Mouse (Mus musculus) liver, embryonic 16.5 days (tissue): ENCODE data around the gene Vps29. TPM values are rescaled to one million over a fixed set of nuclear protein-coding genes. Genes with fewer than 3 reads are reported as not detected.

Experiments used
- ATAC-seq: fragments of 200-750 bp; cut with Nextera tagmentation; 2 replicates; pipeline ENCODE4 v1.8.0; 2017; ENCODE audit warnings: low read depth, mild to moderate bottlenecking, moderate number of reproducible peaks, moderate library complexity
- H3K27ac ChIP-seq: fragments of 300-500 bp; sonication (generic); 2 replicates; pipeline ENCODE4 v1.5.1; 2014; ENCODE audit warnings: mild to moderate bottlenecking, low read length
- H3K27me3 ChIP-seq: fragments of 300-500 bp; sonication (generic); 2 replicates; pipeline ENCODE4 v1.6.1; 2014; ENCODE audit warnings: low read depth, low read length, mixed read lengths; ENCODE audit not compliant: control insufficient read depth, insufficient read depth
- H3K36me3 ChIP-seq: fragments of 300-500 bp; sonication (generic); 2 replicates; pipeline ENCODE4 v1.6.1; 2014; ENCODE audit warnings: mild to moderate bottlenecking; ENCODE audit not compliant: control insufficient read depth, insufficient read depth
- H3K4me1 ChIP-seq: fragments of 300-500 bp; sonication (generic); 2 replicates; pipeline ENCODE4 v1.6.1; 2014; ENCODE audit warnings: low read depth, low read length, mixed read lengths; ENCODE audit not compliant: control insufficient read depth
- H3K4me2 ChIP-seq: fragments of 300-500 bp; sonication (generic); 2 replicates; pipeline ENCODE4 v1.6.1; 2014; ENCODE audit warnings: low read depth, low read length, mixed read lengths
- H3K4me3 ChIP-seq: fragments of 300-500 bp; sonication (generic); 2 replicates; pipeline ENCODE4 v1.5.1; 2014; ENCODE audit warnings: low read depth, mild to moderate bottlenecking, low read length
- H3K9ac ChIP-seq: fragments of 300-500 bp; sonication (generic); 2 replicates; pipeline ENCODE4 v1.6.1; 2014; ENCODE audit warnings: low read depth, low read length
- H3K9me3 ChIP-seq: fragments of 300-500 bp; sonication (generic); replicated peaks from 2 replicates; pipeline ENCODE4 v1.6.1; 2016; ENCODE audit warnings: low read length; ENCODE audit not compliant: control insufficient read depth
- WGBS: fragments of 180-500 bp; shearing (Covaris S2); extraction: QIAGEN DNeasy Blood & Tissue Kit; methylation state at CpG from one replicate; pipeline ENCODE4 v1.1.7; 2014; ENCODE audit not compliant: insufficient replicate concordance; 5-methylcytosine and 5-hydroxymethylcytosine counted together
- polyA plus RNA-seq: library from polyadenylated mRNA; unstranded; fragments of >200 nt; fragmentation: Nextera tagmentation; extraction: Ambion mirVana; gene quantifications from 2 replicates; pipeline ENCODE4 v1.2.1, GENCODE M21; 2015

Gene Vps29
- polyA plus RNA-seq, 1 experiment from 2014 or later, result 95.1 TPM

DNA sequence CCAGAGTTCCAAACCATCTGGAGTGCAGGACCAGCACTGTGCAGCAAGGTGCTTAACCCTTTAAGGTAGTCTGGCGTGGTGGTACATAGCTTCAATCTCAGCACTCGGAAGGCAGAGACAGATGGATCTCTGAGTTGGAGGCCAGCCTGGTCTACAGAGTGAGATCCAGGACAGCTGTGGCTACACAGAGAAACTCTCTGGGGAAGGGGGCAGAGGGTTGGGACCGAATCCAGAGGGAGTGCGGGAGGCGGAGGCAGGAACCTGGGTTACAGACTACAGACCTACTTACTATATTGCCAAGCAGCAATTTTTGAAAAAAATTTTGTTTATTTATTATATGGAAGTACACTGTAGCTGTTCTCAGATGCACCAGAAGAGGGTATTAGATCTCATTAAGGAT lies 60.2 kb downstream of the Vps29 start:
- Histone ChIP-seq H3K4me2 (no peak overlapping the region), H3K9me3 (no peaks in the 10 kb centered on the region; the same call in 1 of the 2 replicates), H3K4me3 (no peak overlapping the region), H3K27me3 (no peaks in the 10 kb centered on the region), H3K9ac (no peak overlapping the region), H3K4me1 (no peaks in the 10 kb centered on the region), H3K27ac (no peak overlapping the region), H3K36me3 (no peaks in the 10 kb centered on the region; the same call in none of the 2 replicates)
- WGBS, result 76% methylated on average over 5 of the region's 5 CpGs
- ATAC-seq, result no peak

Other genes with a start within 250 kb of the Vps29 start
- not detected in 2 replicates for gene Ccdc63, start 213.5 kb upstream of the Vps29 start, polyA plus RNA-seq
- gene Ppp1cc, start 196.1 kb upstream of the Vps29 start, polyA plus RNA-seq, result 109 and 114 TPM in 2 replicates
- 4.9 and 6.0 TPM in 2 replicates for gene Hvcn1, start 147.6 kb upstream of the Vps29 start, polyA plus RNA-seq
- 0.74 and 0.78 TPM in 2 replicates for gene Tctn1, start 89.9 kb upstream of the Vps29 start, polyA plus RNA-seq
- 3.4 and 4.1 TPM in 2 replicates for gene Pptc7, start 70.0 kb upstream of the Vps29 start, polyA plus RNA-seq
- 2.5 and 2.6 TPM in 2 replicates for gene Rad9b, start 136 bp upstream of the Vps29 start, polyA plus RNA-seq
- 46.8 and 52.8 TPM in 2 replicates for gene Gpn3, start 17.5 kb downstream of the Vps29 start, polyA plus RNA-seq
- gene Fam216a, start 18.0 kb downstream of the Vps29 start, polyA plus RNA-seq, result 13.7 and 14.1 TPM in 2 replicates
- gene Arpc3, start 37.5 kb downstream of the Vps29 start, polyA plus RNA-seq, result 85.4 and 105 TPM in 2 replicates
- gene Anapc7, start 67.3 kb downstream of the Vps29 start, polyA plus RNA-seq, result 14.7 and 14.9 TPM in 2 replicates
- gene Atp2a2, start 147.9 kb downstream of the Vps29 start, polyA plus RNA-seq, result 10.0 and 11.3 TPM in 2 replicates